11 mouse cellular contexts compared by ENCODE assay signal in the genomic region with DNA sequence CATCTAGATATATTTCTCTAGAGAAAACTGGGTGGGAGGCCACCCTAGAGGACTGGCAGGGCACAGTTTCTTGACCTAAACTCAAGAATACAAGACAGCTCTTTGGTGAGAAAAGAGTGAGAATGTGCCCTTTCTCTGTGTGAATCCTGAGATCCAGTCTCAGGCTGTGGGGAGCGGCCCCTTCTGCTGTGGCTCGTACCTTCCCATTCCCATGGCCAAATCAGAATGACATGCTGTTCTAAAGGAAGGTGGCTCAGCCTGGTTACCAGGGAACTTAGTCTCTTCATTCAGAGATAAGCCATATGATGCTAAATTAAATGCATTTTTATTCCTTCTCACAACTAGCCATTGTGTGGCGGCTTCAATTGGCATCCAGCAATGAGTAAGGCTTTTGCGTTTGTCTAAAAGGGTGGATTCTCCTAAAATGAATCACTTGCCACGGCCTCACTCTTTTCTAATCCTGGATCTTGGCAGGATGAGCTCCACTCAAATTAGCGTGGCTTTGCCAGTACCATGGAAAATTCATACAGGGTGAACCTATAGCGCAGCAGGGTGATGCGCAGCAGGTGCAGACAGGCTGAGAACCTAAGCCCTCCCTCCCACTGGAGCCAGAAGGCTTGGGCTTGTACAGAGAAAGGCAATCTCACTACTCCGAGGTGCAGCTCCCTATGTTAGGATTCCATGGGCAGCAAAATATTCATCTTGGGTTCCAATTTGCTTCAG.
DNase-seq lines count a peak whose midpoint lies in the region; ATAC-seq lines count a peak whose summit lies in the region.
"Had no signal": no experiment of that assay in that cellular context is flagged by ENCODE, and none has a peak within 500 bp of the region (broad histone marks: within the 10 kb centered on the region; RNA-seq: fewer than 3 reads in every experiment).

No protein-coding gene starts in this region.

- ATAC-seq in forebrain, embryonic 11.5 days (replicated peaks; ENCODE audit: low FRiP score) = peak; percentile 64
- no peak for ATAC-seq in activated CD4-positive, CD25-positive, alpha-beta regulatory T cell, adult 4 months

- DNase-seq in testis, postnatal 14 days (ENCODE audit: low spot score) = peak; percentile 15
- DNase-seq in testis, postnatal 10 days (ENCODE audit: low spot score) = no peak
- DNase-seq in forebrain, embryonic 11.5 days (ENCODE audit: low spot score) = peak; percentile 59
- DNase-seq in left cerebral cortex, postnatal 25 days (ENCODE audit: low spot score in 2 of 2) = peak; percentile 48 to 83
- peak; percentile 76 for DNase-seq in telencephalon, adult 2 months (ENCODE audit: low read depth, low spot score)
- DNase-seq in heart, postnatal 14 days = no peak
- no peak for DNase-seq in urinary bladder, adult 18-20 months (ENCODE audit: low spot score in 2 of 2)
- DNase-seq: kidney, adult 8-10 months; lung, embryonic 14.5 days had no signal

- H3K4me1 ChIP-seq in forebrain, embryonic 11.5 days (replicated peaks; ENCODE audit: control insufficient read depth, insufficient read depth, low read length) = peaks cover 15% of the 10 kb centered on the region; the same call in 1 of the 2 replicates
- H3K4me1 ChIP-seq: limb, embryonic 12.5 days had no signal

- 26% methylated on average over 9 of the region's 9 CpGs for WGBS in forebrain, embryonic 11.5 days

- intact Hi-C loops in left cerebral cortex, postnatal 25 days (cut with DNase I) = loop anchor here (1.0 kb wide), 1 partner anchor 14 kb away; no protein-coding TSS in a partner anchor
- intact Hi-C loops in heart, postnatal 14 days (cut with DNase I) = no loop called here

- H3K4me3 ChIP-seq in forebrain, embryonic 11.5 days (ENCODE audit: low read depth, low read length) = no peak overlapping the region
- H3K4me3 ChIP-seq: limb, embryonic 12.5 days had no signal

- no peak overlapping the region for H3K4me2 ChIP-seq in forebrain, embryonic 11.5 days (ENCODE audit: low read depth, low read length, severe bottlenecking)
- H3K4me2 ChIP-seq: limb, embryonic 12.5 days; lung, embryonic 14.5 days had no signal

- H3K9ac ChIP-seq in forebrain, embryonic 11.5 days (ENCODE audit: low read length) = no peak overlapping the region
- H3K9ac ChIP-seq: limb, embryonic 12.5 days; lung, embryonic 14.5 days had no signal

- no peaks in the 10 kb centered on the region for H3K27me3 ChIP-seq in forebrain, embryonic 11.5 days (ENCODE audit: control insufficient read depth, insufficient read depth, low read length)
- H3K27me3 ChIP-seq: limb, embryonic 12.5 days had no signal

- H3K27ac ChIP-seq in forebrain, embryonic 11.5 days (ENCODE audit: low read depth, low read length) = peak overlapping the region; percentile 53; the same call in 1 of the 2 replicates
- H3K27ac ChIP-seq: limb, embryonic 12.5 days had no signal

- no peaks in the 10 kb centered on the region for H3K36me3 ChIP-seq in forebrain, embryonic 11.5 days (ENCODE audit: control insufficient read depth, insufficient read depth, low read length)
- H3K36me3 ChIP-seq: limb, embryonic 12.5 days had no signal

- H3K9me3 ChIP-seq in forebrain, embryonic 11.5 days (ENCODE audit: control insufficient read depth, low read length) = no peaks in the 10 kb centered on the region
- H3K9me3 ChIP-seq: limb, embryonic 12.5 days had no signal

Comparison
In these comparisons a context has a peak if more than half of its experiments do, and no peak if none do; other contexts are left out.
1. DNase-seq: peak in testis, postnatal 14 days (single experiment), forebrain, embryonic 11.5 days (single experiment), left cerebral cortex, postnatal 25 days (2 of 2) and telencephalon, adult 2 months (single experiment); none in testis, postnatal 10 days (single experiment), heart, postnatal 14 days (0 of 2) and urinary bladder, adult 18-20 months (0 of 2).